Mouse (Mus musculus): ENCODE data around the gene Zfp821. TPM values are rescaled to one million over a fixed set of nuclear protein-coding genes. Genes with fewer than 3 reads are reported as not detected.
"Not testable (repeated sequence)": the region's sequence is repeated elsewhere in the genome, so short reads cannot be mapped to it uniquely, and the experiment has no call there.

Gene Zfp821
- total RNA-seq, 2 experiments from 2014 or later, result 8.6 to 10.4 TPM

- peak; percentile 76 to 82 for DNase-seq
- intact Hi-C loops (cut with DNase I), result loop anchor here (5.0 kb wide), 1 partner anchor 70 kb away; the partner anchor contains the start of gene Ap1g1
Measured at GRCm38 (mm10) chr8:109706874-109707237, 1.5 kb downstream of the Zfp821 start.

GRCm38 (mm10) chr8:109707921-109708320 is 2.6 kb downstream of the Zfp821 start:
- intact Hi-C loops (cut with DNase I), result loop anchor here (5.0 kb wide), 1 partner anchor 69 kb away; the partner anchor contains the start of gene Ap1g1

DNA sequence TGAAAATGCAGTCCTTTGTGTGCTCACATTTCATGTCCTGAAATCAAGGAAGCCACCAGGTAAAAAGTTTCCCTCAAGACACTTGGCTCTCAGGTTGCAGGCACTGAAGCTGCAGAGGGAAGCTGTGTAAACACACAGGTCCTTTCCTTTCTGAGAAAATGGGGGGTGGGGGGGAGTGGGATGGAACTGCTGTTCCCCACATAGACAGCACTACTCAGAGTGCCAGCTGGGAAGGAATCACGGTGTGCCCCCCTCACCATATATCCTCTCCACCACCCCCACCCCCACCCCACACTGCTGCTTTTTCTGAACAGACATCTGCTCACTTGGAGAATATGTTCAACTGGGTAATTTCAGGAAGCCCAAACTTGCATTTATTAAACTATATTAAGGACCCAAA is 7.2 kb downstream of the Zfp821 start:
- intact Hi-C loops (cut with DNase I), result no loop called here
- no peak for DNase-seq

More at GRCm38 (mm10) chr8:109707921-109708320, 2.6 kb downstream of the Zfp821 start:
- no peak for DNase-seq

DNA sequence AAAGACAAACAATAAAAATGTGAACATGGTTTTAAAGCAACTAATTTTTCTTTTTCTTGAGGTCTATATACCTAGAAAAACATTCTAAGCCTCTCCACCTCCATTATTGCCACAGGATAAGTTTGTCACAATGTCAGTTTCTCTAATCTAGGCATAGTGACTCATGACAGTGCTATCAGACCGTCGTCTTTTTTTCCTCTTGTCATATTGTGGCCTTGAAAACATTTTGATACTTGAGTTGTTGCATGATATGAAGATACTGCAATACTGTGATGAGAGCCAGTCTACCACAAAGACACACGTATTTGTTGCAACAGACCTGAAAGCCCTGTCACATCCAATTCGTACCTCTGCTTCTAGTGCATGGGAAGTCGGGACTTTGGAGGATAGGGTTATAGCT is 9.6 kb downstream of the Zfp821 start:
- intact Hi-C loops (cut with DNase I), result no loop called here
- DNase-seq, result no peak

GRCm38 (mm10) chr8:109725106-109725505 is 19.8 kb downstream of the Zfp821 start:
- intact Hi-C loops (cut with DNase I), result no loop called here
- DNase-seq, result no peak

DNA sequence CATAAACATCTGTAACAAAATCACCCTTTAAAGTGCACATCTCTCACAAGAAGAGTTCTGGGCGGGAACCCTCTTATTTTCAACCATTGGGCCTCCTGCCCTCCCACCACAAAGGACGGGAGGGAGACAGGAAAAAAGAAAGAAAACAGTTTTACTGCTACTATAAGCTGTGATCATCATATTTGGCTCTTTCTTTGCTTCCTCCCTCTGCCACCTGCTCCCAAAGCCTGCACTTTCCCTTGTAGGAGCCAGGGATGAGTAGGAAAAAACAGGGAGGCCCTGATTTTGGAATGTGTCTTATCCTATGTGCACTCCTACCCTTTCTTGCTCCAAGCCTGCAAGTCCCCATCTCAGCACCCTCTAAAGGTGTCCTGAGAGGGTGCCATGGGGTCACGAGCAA is 25.7 kb downstream of the Zfp821 start:
- intact Hi-C loops (cut with DNase I), result no loop called here
- no peak for DNase-seq

DNA sequence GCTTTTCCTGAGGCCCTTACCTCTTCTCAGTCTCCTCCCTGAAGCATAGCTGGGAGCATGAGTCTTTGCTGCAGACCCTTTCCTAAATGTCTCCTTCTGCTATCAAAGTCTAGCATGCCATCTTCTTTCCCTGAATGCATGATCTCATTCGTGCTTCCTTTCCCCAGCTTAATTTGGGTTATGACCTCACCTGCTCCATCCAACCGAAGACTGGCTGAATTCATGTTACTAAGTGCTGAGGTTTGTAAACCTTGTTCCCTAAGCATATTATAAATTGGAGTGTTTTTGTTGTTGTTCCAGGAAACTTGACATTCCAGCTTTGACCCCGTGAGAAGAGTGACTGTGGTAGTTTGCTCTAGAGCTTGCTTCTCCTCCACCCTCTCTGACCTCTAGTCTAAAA is 28.7 kb downstream of the Zfp821 start:
- intact Hi-C loops (cut with DNase I), result no loop called here
- DNase-seq, result no peak

DNA sequence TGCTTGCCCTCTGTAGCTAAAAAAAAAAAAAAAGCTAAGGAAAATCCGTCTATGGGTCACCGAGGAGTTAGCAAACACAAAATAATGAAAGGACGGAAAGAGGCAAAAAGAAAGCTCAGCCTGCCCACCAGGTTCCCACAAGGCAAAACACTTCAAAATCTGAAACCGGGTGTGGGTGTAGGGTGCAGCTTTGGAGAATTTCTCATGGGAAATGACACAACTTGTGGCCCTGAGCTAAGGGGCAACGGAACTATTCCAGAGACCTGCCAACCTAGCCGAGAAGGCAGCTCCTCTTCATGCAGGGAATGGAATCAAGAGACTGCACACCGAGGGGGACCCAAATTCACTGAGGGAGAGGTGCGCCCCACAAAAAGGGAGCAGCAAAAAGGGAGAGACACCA is 31.5 kb downstream of the Zfp821 start:
- DNase-seq, result peak in 1 of 2 experiments; percentile 6
- intact Hi-C loops (cut with DNase I), result no loop called here

DNA sequence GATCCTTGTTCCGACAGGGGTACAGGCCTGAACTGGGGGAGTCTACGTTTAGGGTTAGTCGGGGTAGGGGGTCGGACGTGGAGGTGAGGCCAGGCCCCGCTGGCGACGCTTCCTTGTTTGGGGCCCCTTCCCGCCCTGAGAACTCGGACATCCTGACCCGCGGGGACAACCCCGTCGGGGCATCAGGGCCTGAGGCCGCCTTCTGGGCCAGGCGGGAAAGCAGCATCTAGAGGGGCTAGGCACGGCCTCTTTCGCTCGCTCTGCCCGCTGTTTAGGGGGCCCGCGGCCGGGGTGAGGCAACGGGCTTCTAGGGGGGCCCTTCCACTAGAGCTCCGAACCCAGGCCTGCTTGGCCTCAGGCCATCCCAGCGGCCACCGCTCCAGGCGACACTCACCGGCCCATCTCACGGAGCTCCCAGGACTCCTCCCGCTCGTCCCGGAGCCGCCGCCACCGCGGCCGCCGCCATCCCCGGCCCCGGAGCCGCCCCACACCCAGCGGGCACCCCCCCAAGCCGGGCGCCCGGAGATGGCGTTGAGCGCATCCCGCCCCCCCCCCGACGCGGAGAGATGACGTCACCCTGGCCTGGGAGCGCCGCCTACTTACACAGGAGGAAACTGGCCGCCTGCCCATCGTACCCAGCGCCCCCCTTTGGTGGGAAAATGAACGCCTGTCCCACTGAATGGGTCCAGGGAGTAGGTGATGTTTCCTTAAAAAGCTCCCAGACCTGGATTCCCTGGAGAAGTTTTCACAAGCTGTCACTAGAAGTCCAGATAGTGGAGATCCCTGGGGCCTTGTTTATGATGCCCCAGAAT is 32.1 kb downstream of the Zfp821 start, which contains the start of gene Atxn1l:
Atxn1l (minus strand) TSS at position 503 of the 812 bp plus-strand sequence.
- intact Hi-C loops (cut with DNase I), result no loop called here
- DNase-seq, result peak; percentile 87 to 93

DNA sequence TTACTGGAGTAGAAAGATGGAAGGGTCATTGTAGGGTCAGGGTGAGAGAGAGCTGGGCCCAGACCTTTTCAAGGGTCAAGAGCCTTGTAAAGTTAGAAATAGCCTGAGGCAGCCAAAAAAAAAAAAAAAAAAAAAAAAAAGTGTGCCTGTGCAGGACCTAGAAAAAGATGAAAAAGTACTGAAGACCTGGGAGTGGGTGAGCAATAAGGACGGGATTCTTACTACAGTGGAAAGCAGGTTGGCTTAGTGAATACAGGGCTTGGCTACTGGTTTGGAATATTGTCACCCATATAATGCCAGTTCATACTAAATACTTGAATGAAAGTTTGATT is 32.7 kb downstream of the Zfp821 start:
- no peak for DNase-seq
- intact Hi-C loops (cut with DNase I), result no loop called here

- no peak for DNase-seq
- intact Hi-C loops (cut with DNase I), result no loop called here
Measured at GRCm38 (mm10) chr8:109747468-109748199, 42.3 kb downstream of the Zfp821 start.

GRCm38 (mm10) chr8:109750274-109750673 is 44.9 kb downstream of the Zfp821 start:
- no peak for DNase-seq
- intact Hi-C loops (cut with DNase I), result no loop called here

DNA sequence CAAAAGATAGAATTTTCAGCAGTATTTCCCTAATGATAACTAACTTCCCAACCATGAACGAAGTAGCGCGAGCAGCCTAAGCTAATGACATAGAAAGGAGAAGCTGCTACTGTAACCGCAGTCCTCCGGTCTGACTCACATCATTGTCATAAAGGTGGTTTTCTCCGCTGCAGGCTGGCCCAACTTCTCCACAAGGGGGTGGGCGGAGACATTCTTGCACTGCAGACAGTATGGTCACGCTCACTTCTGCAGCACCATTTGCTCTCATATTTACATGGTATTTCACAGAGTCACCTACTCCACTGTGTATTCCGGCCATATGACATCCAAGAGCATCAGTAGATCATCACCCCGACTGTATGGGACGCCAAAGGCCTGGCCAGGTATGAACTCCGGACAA is 45.4 kb downstream of the Zfp821 start:
- peak; percentile 8 to 9 for DNase-seq
- intact Hi-C loops (cut with DNase I), result no loop called here

GRCm38 (mm10) chr8:109751731-109752485 is 46.6 kb downstream of the Zfp821 start:
- no peak for DNase-seq
- intact Hi-C loops (cut with DNase I), result no loop called here

GRCm38 (mm10) chr8:109754696-109755095 is 49.4 kb downstream of the Zfp821 start:
- intact Hi-C loops (cut with DNase I), result no loop called here
- DNase-seq, result no peak

- DNase-seq; intact Hi-C loops (cut with DNase I): not testable (repeated sequence)
Measured at GRCm38 (mm10) chr8:109755554-109755953, 50.2 kb downstream of the Zfp821 start.

DNA sequence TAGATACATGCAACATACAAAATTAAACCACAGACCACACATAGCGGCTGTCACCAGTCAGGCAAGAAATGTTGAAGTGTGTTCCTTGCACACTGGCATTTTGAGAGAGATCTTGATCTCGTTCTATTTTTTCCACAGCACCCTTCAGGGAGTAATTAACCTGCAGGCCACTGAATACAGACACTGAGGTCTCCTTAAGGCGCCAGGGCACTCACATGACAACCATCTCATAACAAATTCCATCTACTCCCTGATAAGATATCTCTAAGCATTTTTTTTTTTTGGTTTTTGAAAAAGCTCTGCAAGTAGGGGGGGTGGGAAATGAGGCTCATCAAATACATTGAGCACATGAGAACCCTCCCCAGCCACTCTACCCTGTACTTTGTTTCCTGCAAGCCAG is 51.5 kb downstream of the Zfp821 start:
- DNase-seq, result no peak
- intact Hi-C loops (cut with DNase I), result no loop called here

- no peak for DNase-seq
- intact Hi-C loops (cut with DNase I), result no loop called here
Measured at GRCm38 (mm10) chr8:109759426-109759825, 54.1 kb downstream of the Zfp821 start.

GRCm38 (mm10) chr8:109760221-109760620 is 54.9 kb downstream of the Zfp821 start:
- intact Hi-C loops (cut with DNase I), result no loop called here
- DNase-seq, result peak in 1 of 2 experiments; percentile 5

DNA sequence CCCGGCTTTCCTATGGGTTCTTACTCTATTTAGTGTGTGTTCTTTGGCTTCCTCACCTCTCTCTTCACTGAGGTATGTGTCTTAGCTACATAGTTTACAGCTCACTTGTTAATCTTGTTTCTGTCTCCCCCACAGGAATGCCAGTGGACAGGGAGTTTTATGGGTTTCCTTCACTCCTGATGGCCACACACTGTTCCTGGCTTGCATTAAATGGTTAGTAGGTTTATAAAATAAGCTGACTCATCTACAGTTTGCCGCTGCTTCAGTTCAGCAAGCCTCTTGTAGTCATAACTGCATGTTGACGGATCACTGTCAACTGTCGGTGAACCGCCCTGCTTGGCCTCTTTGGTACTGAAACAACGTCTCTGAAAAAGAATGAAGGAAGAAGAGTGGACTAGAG is 58.7 kb downstream of the Zfp821 start:
- no peak for DNase-seq
- intact Hi-C loops (cut with DNase I), result no loop called here

- intact Hi-C loops (cut with DNase I), result no loop called here
- DNase-seq, result no peak
Measured at GRCm38 (mm10) chr8:109766081-109766480, 60.7 kb downstream of the Zfp821 start.

All from heart, postnatal 14 days (tissue).